Mouse (Mus musculus): Measurements from ENCODE around the gene Ssr2.
A peak's percentile ranks its signal among the peaks of the same experiment; 100 is the strongest.

DNA sequence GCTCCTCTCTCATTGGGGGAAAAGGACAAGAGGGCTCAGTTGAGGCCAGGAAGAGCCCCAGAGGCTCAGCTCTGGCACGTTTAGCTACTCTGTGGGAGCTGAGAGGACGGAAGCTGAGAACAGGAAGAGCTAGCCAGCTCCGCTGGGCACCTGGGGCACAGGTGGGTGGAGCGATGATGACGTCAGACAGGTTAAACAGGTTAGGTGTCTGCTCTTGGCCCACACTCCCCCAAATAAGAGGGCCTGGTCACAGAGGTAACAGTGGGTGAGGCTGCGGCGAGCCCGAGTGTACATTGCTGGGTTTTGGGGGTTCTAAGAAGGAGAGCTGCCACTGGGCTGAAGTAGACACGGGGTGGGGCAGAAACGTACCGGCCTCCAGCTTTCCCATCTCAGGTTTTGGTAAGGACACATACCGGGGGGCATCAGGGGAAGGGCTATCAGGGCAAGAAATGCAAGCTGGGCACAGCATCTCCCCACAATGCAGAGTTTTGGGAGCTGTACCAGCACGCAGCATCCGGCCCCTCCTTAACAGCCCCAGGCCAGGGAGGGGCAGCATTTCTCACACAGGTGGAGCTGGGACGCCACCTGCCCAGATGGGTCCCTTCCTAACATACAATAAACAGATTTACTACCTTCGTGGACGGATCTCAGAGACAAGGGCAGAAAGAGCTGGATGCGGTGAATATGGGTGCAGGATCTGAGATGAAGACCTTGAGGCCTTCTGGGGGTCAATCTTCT is 27.3 kb upstream of the Ssr2 start, which contains the start of gene Rab25:
- no peak for TF ChIP-seq CTCF (IDR thresholded peaks at IDR 0.05)
- peak; percentile 17; the same call in 1 of the 2 replicates for TF ChIP-seq EP300 (IDR thresholded peaks at IDR 0.05)

All from lung, postnatal 0 days (tissue).